ENCODE assay signal across 21 mouse cellular contexts in genomic region chr6:68964012-68964411, GRCm38 (mm10).
DNase-seq lines count a peak whose midpoint lies in the region; TF ChIP-seq lines count a peak whose summit lies in the region.
"Had no signal": no experiment of that assay in that cellular context is flagged by ENCODE, and none has a peak within 500 bp of the region (broad histone marks: within the 10 kb centered on the region; RNA-seq: fewer than 3 reads in every experiment).

No protein-coding gene starts in this region.

- H3K9me3 ChIP-seq in limb, embryonic 10.5 days (replicated peaks) = no peaks in the 10 kb centered on the region
- H3K9me3 ChIP-seq: hindbrain, embryonic 13.5 days; lung, embryonic 15.5 days; midbrain, embryonic 13.5 days; neural tube, embryonic 15.5 days had no signal

- H3K4me3 ChIP-seq in left cerebral cortex, adult 2 months = no peak overlapping the region
- no peak overlapping the region for H3K4me3 ChIP-seq in limb, embryonic 10.5 days
- H3K4me3 ChIP-seq: hindbrain, embryonic 13.5 days; lung, embryonic 15.5 days; midbrain, embryonic 13.5 days; myocyte; neural tube, embryonic 15.5 days had no signal

- H3K4me1 ChIP-seq in limb, embryonic 10.5 days = no peaks in the 10 kb centered on the region
- H3K4me1 ChIP-seq: hindbrain, embryonic 13.5 days; lung, embryonic 15.5 days; midbrain, embryonic 13.5 days; neural tube, embryonic 15.5 days had no signal

- intact Hi-C loops in left cerebral cortex, adult 2 months (cut with DNase I) = no loop called here

- H3K36me3 ChIP-seq in limb, embryonic 10.5 days = no peaks in the 10 kb centered on the region
- H3K36me3 ChIP-seq: hindbrain, embryonic 13.5 days; lung, embryonic 15.5 days; midbrain, embryonic 13.5 days; neural tube, embryonic 15.5 days had no signal

- H3K27me3 ChIP-seq in limb, embryonic 10.5 days (ENCODE audit: low read depth, poor library complexity, severe bottlenecking) = no peaks in the 10 kb centered on the region
- H3K27me3 ChIP-seq: hindbrain, embryonic 13.5 days; lung, embryonic 15.5 days; midbrain, embryonic 13.5 days; neural tube, embryonic 15.5 days had no signal

- no peak overlapping the region for H3K27ac ChIP-seq in left cerebral cortex, adult 2 months
- no peak overlapping the region for H3K27ac ChIP-seq in limb, embryonic 10.5 days
- H3K27ac ChIP-seq: hindbrain, embryonic 13.5 days; lung, embryonic 15.5 days; midbrain, embryonic 13.5 days; neural tube, embryonic 15.5 days had no signal

- DNase-seq in left cerebral cortex, adult 2 months (ENCODE audit: extremely low spot score in 1 of 2, low spot score in 2 of 2) = no peak
- no peak for DNase-seq in left cerebral cortex, adult 8-10 months (ENCODE audit: low spot score in 2 of 2)
- DNase-seq in B cell, adult 2 months = peak; percentile 52 to 58
- DNase-seq in ES-CJ7 (ENCODE audit: low read depth, low spot score) = peak; percentile 17
- peak; percentile 1 for DNase-seq in embryo, embryonic 11 days
- DNase-seq in limb, embryonic 10.5 days (ENCODE audit: low spot score) = no peak
- DNase-seq in ovary, postnatal 14 days (ENCODE audit: low spot score) = no peak
- DNase-seq: adrenal gland, adult 2 months; cerebellum, adult 11 months; cerebellum, postnatal 36 days; gastrocnemius, postnatal 25 days; heart, postnatal 10 days; kidney, postnatal 14 days; layer of hippocampus, adult 9-11 months; liver; thymus, postnatal 25 days had no signal

- peak; percentile 6; the same call in 1 of the 2 replicates for TF ChIP-seq CTCF in left cerebral cortex, adult 2 months (IDR thresholded peaks at IDR 0.05)

Comparison
In these comparisons a context has a peak if more than half of its experiments do, and no peak if none do; other contexts are left out.
1. DNase-seq: peak in B cell, adult 2 months (2 of 2), ES-CJ7 (single experiment) and embryo, embryonic 11 days (single experiment); none in left cerebral cortex, adult 2 months (0 of 2), left cerebral cortex, adult 8-10 months (0 of 2), limb, embryonic 10.5 days (single experiment) and ovary, postnatal 14 days (single experiment).